Mouse (Mus musculus): ENCODE results near the gene Nfic.
"Not testable (repeated sequence)": the region's sequence is repeated elsewhere in the genome, so short reads cannot be mapped to it uniquely, and the experiment has no call there.

Nfic gene

GRCm38 (mm10) chr10:81459399-81459798, 4.0 kb upstream of the Nfic start:
- DNase-seq (ENCODE audit: low spot score): no peak

- DNase-seq (ENCODE audit: low spot score): no peak
These were observed 2.8 kb upstream of the Nfic start for GRCm38 (mm10) chr10:81458267-81458666.

GRCm38 (mm10) chr10:81457624-81458023, 2.2 kb upstream of the Nfic start:
- DNase-seq (ENCODE audit: low spot score): no peak

GRCm38 (mm10) chr10:81456983-81457563, 1.6 kb upstream of the Nfic start:
- no peak for DNase-seq (ENCODE audit: low spot score)

GRCm38 (mm10) chr10:81454106-81454505, 1.3 kb downstream of the Nfic start:
- no peak for DNase-seq (ENCODE audit: low spot score)

GRCm38 (mm10) chr10:81452947-81453288, 2.5 kb downstream of the Nfic start:
- DNase-seq (ENCODE audit: low spot score): no peak

- DNase-seq (ENCODE audit: low spot score): no peak
These were observed 3.0 kb downstream of the Nfic start for GRCm38 (mm10) chr10:81452237-81452946.

GRCm38 (mm10) chr10:81451365-81451745, 4.1 kb downstream of the Nfic start:
- DNase-seq (ENCODE audit: low spot score): no peak

- DNase-seq (ENCODE audit: low spot score): no peak
These were observed 4.6 kb downstream of the Nfic start for GRCm38 (mm10) chr10:81450641-81451364.

GRCm38 (mm10) chr10:81450140-81450539, 5.3 kb downstream of the Nfic start:
- DNase-seq (ENCODE audit: low spot score): peak; percentile 83

GRCm38 (mm10) chr10:81445516-81445915, 9.9 kb downstream of the Nfic start:
- DNase-seq (ENCODE audit: low spot score): not testable (repeated sequence)

- no peak for DNase-seq (ENCODE audit: low spot score)
These were observed 14.4 kb downstream of the Nfic start for GRCm38 (mm10) chr10:81441019-81441418.

- no peak for DNase-seq (ENCODE audit: low spot score)
These were observed 20.0 kb downstream of the Nfic start for GRCm38 (mm10) chr10:81435436-81435835.

GRCm38 (mm10) chr10:81434361-81435263, 20.8 kb downstream of the Nfic start:
- DNase-seq (ENCODE audit: low spot score): no peak

GRCm38 (mm10) chr10:81433541-81434289, 21.7 kb downstream of the Nfic start:
- no peak for DNase-seq (ENCODE audit: low spot score)

- DNase-seq (ENCODE audit: low spot score): peak; percentile 95
These were observed 22.6 kb downstream of the Nfic start for GRCm38 (mm10) chr10:81432868-81433262.

- DNase-seq (ENCODE audit: low spot score): no peak
These were observed 23.1 kb downstream of the Nfic start for GRCm38 (mm10) chr10:81432169-81432867.

GRCm38 (mm10) chr10:81431526-81432168, 23.8 kb downstream of the Nfic start:
- DNase-seq (ENCODE audit: low spot score): no peak

- no peak for DNase-seq (ENCODE audit: low spot score)
These were observed 24.5 kb downstream of the Nfic start for GRCm38 (mm10) chr10:81430831-81431525.
